Mouse (Mus musculus) spleen, adult 2 months (tissue): ENCODE data around the gene Epn1. TPM values are rescaled to one million over a fixed set of nuclear protein-coding genes. Genes with fewer than 3 reads are reported as not detected.

ENCODE experiments used
- DNase-seq, 2 experiments: peaks; one replicate each; pipeline versions ENCODE4 v3.0.0 to v3.0.0-alpha.2; 2012 to 2021; ENCODE audit warnings: low spot score in 2 of 2, low read depth in 1 of 2
- H3K27ac ChIP-seq: fragments of 200-500 bp; 2 replicates; pipeline ENCODE4 v1.5.1; 2012; ENCODE audit warnings: low read length, inconsistent platforms; ENCODE audit not compliant: insufficient read depth
- H3K27me3 ChIP-seq: fragments of 200-500 bp; 2 replicates; pipeline ENCODE4 v1.6.1; 2012; ENCODE audit warnings: mild to moderate bottlenecking, moderate library complexity, low read length, inconsistent platforms; ENCODE audit not compliant: control insufficient read depth, insufficient read depth
- H3K36me3 ChIP-seq: fragments of 200-500 bp; 2 replicates; pipeline ENCODE4 v1.6.1; 2012; ENCODE audit warnings: mild to moderate bottlenecking, low read length, inconsistent platforms; ENCODE audit not compliant: control insufficient read depth, insufficient read depth
- H3K4me1 ChIP-seq: fragments of 200-500 bp; 2 replicates; pipeline ENCODE4 v1.6.1; 2011; ENCODE audit warnings: inconsistent platforms; ENCODE audit not compliant: control insufficient read depth, insufficient read depth, insufficient read length
- H3K4me3 ChIP-seq: fragments of 200-500 bp; 2 replicates; pipeline ENCODE4 v1.5.1; 2011; ENCODE audit warnings: mild to moderate bottlenecking, inconsistent platforms; ENCODE audit not compliant: insufficient read depth, insufficient read length; ENCODE audit errors: extremely low read depth
- CTCF ChIP-seq: fragments of 200-500 bp; IDR thresholded peaks from 2 replicates; pipeline ENCODE4 v1.5.1; 2011; ENCODE audit warnings: mild to moderate bottlenecking, inconsistent platforms; ENCODE audit not compliant: insufficient read depth, insufficient read length, insufficient replicate concordance; ENCODE audit errors: extremely low read depth
- POLR2A ChIP-seq: fragments of 200-500 bp; IDR thresholded peaks from 2 replicates; pipeline ENCODE4 v1.6.1; 2011; ENCODE audit warnings: low read depth, low read length, inconsistent platforms
- WGBS: fragments of 180-500 bp; shearing (Covaris S2); methylation state at CpG from one replicate; pipeline ENCODE4 v1.1.7; 2018; 5-methylcytosine and 5-hydroxymethylcytosine counted together
- polyA plus RNA-seq: library from polyadenylated mRNA; depleted of rRNA; stranded (reverse); fragments of >200 nt; gene quantifications from 2 replicates; pipeline ENCODE4 v1.2.3, GENCODE M21; 2012

The Epn1 gene
- polyA plus RNA-seq, 1 experiment = 196 TPM

- H3K4me3 ChIP-seq = peak overlapping the region; percentile 39; the same call in 1 of the 2 replicates
- H3K36me3 ChIP-seq = peaks cover 20% of the 10 kb centered on the region
- peak; percentile 57 to 60 for DNase-seq
- H3K27me3 ChIP-seq = no peaks in the 10 kb centered on the region
- 8% methylated on average over 10 of the region's 10 CpGs for WGBS
- no peak for TF ChIP-seq POLR2A
- no peak for TF ChIP-seq CTCF
- H3K27ac ChIP-seq = peak overlapping the region; percentile 70
- peaks cover 26% of the 10 kb centered on the region; the same call in 1 of the 2 replicates for H3K4me1 ChIP-seq
Measured at GRCm38 (mm10) chr7:5101066-5101663, 21.1 kb downstream of the Epn1 start.

- no peak for TF ChIP-seq POLR2A
- TF ChIP-seq CTCF = no peak
- Histone ChIP-seq H3K4me1 (peaks cover 26% of the 10 kb centered on the region; the same call in 1 of the 2 replicates), H3K27ac (peak overlapping the region; percentile 69), H3K36me3 (peaks cover 10% of the 10 kb centered on the region), H3K27me3 (no peaks in the 10 kb centered on the region), H3K4me3 (no peak overlapping the region)
- no peak for DNase-seq
- 75% methylated on average over 2 of the region's 2 CpGs for WGBS
Measured at GRCm38 (mm10) chr7:5102564-5102963, 22.5 kb downstream of the Epn1 start.

GRCm38 (mm10) chr7:5108272-5108671, 28.2 kb downstream of the Epn1 start:
- H3K27me3 ChIP-seq = no peaks in the 10 kb centered on the region
- H3K36me3 ChIP-seq = no peaks in the 10 kb centered on the region
- H3K4me3 ChIP-seq = no peak overlapping the region
- 81% methylated on average over 4 of the region's 4 CpGs for WGBS
- DNase-seq = no peak
- no peak overlapping the region for H3K27ac ChIP-seq
- TF ChIP-seq POLR2A (no peak), CTCF (no peak)
- no peaks in the 10 kb centered on the region for H3K4me1 ChIP-seq

- no peak overlapping the region for H3K27ac ChIP-seq
- WGBS = 83% methylated on average over 8 of the region's 8 CpGs
- H3K36me3 ChIP-seq = no peaks in the 10 kb centered on the region
- no peak for DNase-seq
- H3K27me3 ChIP-seq = no peaks in the 10 kb centered on the region
- H3K4me1 ChIP-seq = no peaks in the 10 kb centered on the region
- TF ChIP-seq POLR2A (no peak), CTCF (no peak)
- no peak overlapping the region for H3K4me3 ChIP-seq
Measured at GRCm38 (mm10) chr7:5109301-5109700, 29.3 kb downstream of the Epn1 start.

- DNase-seq = no peak
- H3K36me3 ChIP-seq = no peaks in the 10 kb centered on the region
- H3K27ac ChIP-seq = no peak overlapping the region
- no peaks in the 10 kb centered on the region for H3K27me3 ChIP-seq
- no peak overlapping the region for H3K4me3 ChIP-seq
- no peaks in the 10 kb centered on the region for H3K4me1 ChIP-seq
- 28% methylated on average over 3 of the region's 3 CpGs for WGBS
- TF ChIP-seq CTCF (no peak), POLR2A (no peak)
Measured at GRCm38 (mm10) chr7:5112701-5113100, 32.7 kb downstream of the Epn1 start.

- 85% methylated on average over 3 of the region's 3 CpGs for WGBS
- TF ChIP-seq CTCF (no peak), POLR2A (no peak)
- Histone ChIP-seq H3K27ac (no peak within 1 kb of the TSS), H3K36me3 (no peaks in the 10 kb centered on the region), H3K4me1 (no peaks in the 10 kb centered on the region), H3K4me3 (no peak within 1 kb of the TSS), H3K27me3 (no peaks in the 10 kb centered on the region)
- DNase-seq = no peak
Measured at GRCm38 (mm10) chr7:5116850-5117249, 36.8 kb downstream of the Epn1 start, which contains the start of gene Rfpl4. Rfpl4 (minus strand) TSS chr7:5116950.

- Histone ChIP-seq H3K36me3 (no peaks in the 10 kb centered on the region), H3K4me3 (no peak overlapping the region), H3K4me1 (0 out of 2 replicates have a peak, but pooled peaks cover 2% of the 10 kb centered on the region), H3K27me3 (0 out of 2 replicates have a peak, but pooled peaks cover 3% of the 10 kb centered on the region), H3K27ac (no peak overlapping the region)
- WGBS = 75% methylated on average over 8 of the region's 8 CpGs
- TF ChIP-seq CTCF = no peak
- no peak for TF ChIP-seq POLR2A
- no peak for DNase-seq
Measured at GRCm38 (mm10) chr7:5125078-5125477, 45.0 kb downstream of the Epn1 start.
